Mouse (Mus musculus) heart, postnatal 0 days (tissue): Measurements from ENCODE around the gene Dock4.

ENCODE experiments used
- CTCF ChIP-seq: IDR thresholded peaks from 2 replicates; pipeline ENCODE4 v1.5.1; 2016; ENCODE audit warnings: antibody characterized with exemption, control low read depth, low read depth
- EP300 ChIP-seq: IDR thresholded peaks from 2 replicates; pipeline ENCODE4 v1.6.1; 2016; ENCODE audit warnings: antibody characterized with exemption, low read depth

- no peak for TF ChIP-seq CTCF
- no peak for TF ChIP-seq EP300
These were observed 409.1 kb downstream of the Dock4 start for GRCm38 (mm10) chr12:40854705-40855367.
